Mouse (Mus musculus): ENCODE data around the gene Sost. TPM values are rescaled to one million over a fixed set of nuclear protein-coding genes. Genes with fewer than 3 reads are reported as not detected.

The Sost gene
- total RNA-seq, 1 experiment from 2014 or later, result not detected

GRCm38 (mm10) chr11:101984054-101985025 is 17.5 kb upstream of the Sost start, which contains the start of gene Cfap97d1:
Cfap97d1 (plus strand) TSS chr11:101984279.
- ATAC-seq (replicated peaks; ENCODE audit: insufficient number of reproducible peaks, low FRiP score, low TSS enrichment, poor library complexity, severe bottlenecking), result peak; percentile 79

GRCm38 (mm10) chr11:101983431-101983921 is 16.7 kb upstream of the Sost start:
- no peak for ATAC-seq (replicated peaks; ENCODE audit: insufficient number of reproducible peaks, low FRiP score, low TSS enrichment, poor library complexity, severe bottlenecking)

- no peak for ATAC-seq (replicated peaks; ENCODE audit: insufficient number of reproducible peaks, low FRiP score, low TSS enrichment, poor library complexity, severe bottlenecking)
These were observed 16.2 kb upstream of the Sost start for GRCm38 (mm10) chr11:101982981-101983411.

GRCm38 (mm10) chr11:101981850-101982249 is 15.0 kb upstream of the Sost start:
- ATAC-seq (replicated peaks; ENCODE audit: insufficient number of reproducible peaks, low FRiP score, low TSS enrichment, poor library complexity, severe bottlenecking), result peak; percentile 68

GRCm38 (mm10) chr11:101980603-101981157 is 13.9 kb upstream of the Sost start:
- ATAC-seq (replicated peaks; ENCODE audit: insufficient number of reproducible peaks, low FRiP score, low TSS enrichment, poor library complexity, severe bottlenecking), result no peak

- no peak for ATAC-seq (replicated peaks; ENCODE audit: insufficient number of reproducible peaks, low FRiP score, low TSS enrichment, poor library complexity, severe bottlenecking)
These were observed 12.3 kb upstream of the Sost start for GRCm38 (mm10) chr11:101979140-101979539.

- ATAC-seq (replicated peaks; ENCODE audit: insufficient number of reproducible peaks, low FRiP score, low TSS enrichment, poor library complexity, severe bottlenecking), result no peak
These were observed 10.1 kb upstream of the Sost start for GRCm38 (mm10) chr11:101976949-101977348.

- ATAC-seq (replicated peaks; ENCODE audit: insufficient number of reproducible peaks, low FRiP score, low TSS enrichment, poor library complexity, severe bottlenecking), result no peak
These were observed 8.1 kb upstream of the Sost start for GRCm38 (mm10) chr11:101974923-101975322.

GRCm38 (mm10) chr11:101974181-101974580 is 7.4 kb upstream of the Sost start:
- no peak for ATAC-seq (replicated peaks; ENCODE audit: insufficient number of reproducible peaks, low FRiP score, low TSS enrichment, poor library complexity, severe bottlenecking)

- no peak for ATAC-seq (replicated peaks; ENCODE audit: insufficient number of reproducible peaks, low FRiP score, low TSS enrichment, poor library complexity, severe bottlenecking)
These were observed 6.7 kb upstream of the Sost start for GRCm38 (mm10) chr11:101973496-101973895.

GRCm38 (mm10) chr11:101972651-101973050 is 5.8 kb upstream of the Sost start:
- ATAC-seq (replicated peaks; ENCODE audit: insufficient number of reproducible peaks, low FRiP score, low TSS enrichment, poor library complexity, severe bottlenecking), result 0 out of 2 replicates have a peak, but pooled peaks have one; percentile 16

GRCm38 (mm10) chr11:101972097-101972496 is 5.3 kb upstream of the Sost start:
- ATAC-seq (replicated peaks; ENCODE audit: insufficient number of reproducible peaks, low FRiP score, low TSS enrichment, poor library complexity, severe bottlenecking), result peak; percentile 74

- no peak for ATAC-seq (replicated peaks; ENCODE audit: insufficient number of reproducible peaks, low FRiP score, low TSS enrichment, poor library complexity, severe bottlenecking)
These were observed 4.6 kb upstream of the Sost start for GRCm38 (mm10) chr11:101971410-101971809.

- ATAC-seq (replicated peaks; ENCODE audit: insufficient number of reproducible peaks, low FRiP score, low TSS enrichment, poor library complexity, severe bottlenecking), result no peak
These were observed 3.0 kb upstream of the Sost start for GRCm38 (mm10) chr11:101969835-101970234.

GRCm38 (mm10) chr11:101968791-101969190 is 2.0 kb upstream of the Sost start:
- ATAC-seq (replicated peaks; ENCODE audit: insufficient number of reproducible peaks, low FRiP score, low TSS enrichment, poor library complexity, severe bottlenecking), result peak; percentile 72

GRCm38 (mm10) chr11:101968311-101968710 is 1.5 kb upstream of the Sost start:
- ATAC-seq (replicated peaks; ENCODE audit: insufficient number of reproducible peaks, low FRiP score, low TSS enrichment, poor library complexity, severe bottlenecking), result no peak

- ATAC-seq (replicated peaks; ENCODE audit: insufficient number of reproducible peaks, low FRiP score, low TSS enrichment, poor library complexity, severe bottlenecking), result no peak
These were observed 1.3 kb downstream of the Sost start for GRCm38 (mm10) chr11:101965553-101965952.

- no peak for ATAC-seq (replicated peaks; ENCODE audit: insufficient number of reproducible peaks, low FRiP score, low TSS enrichment, poor library complexity, severe bottlenecking)
These were observed 2.2 kb downstream of the Sost start for GRCm38 (mm10) chr11:101964647-101965046.

GRCm38 (mm10) chr11:101963473-101964291 is 3.1 kb downstream of the Sost start:
- no peak for ATAC-seq (replicated peaks; ENCODE audit: insufficient number of reproducible peaks, low FRiP score, low TSS enrichment, poor library complexity, severe bottlenecking)

All from monocyte, adult 5-6 weeks (primary cell).